Mouse (Mus musculus): ENCODE data around the gene Prr5l. TPM values are rescaled to one million over a fixed set of nuclear protein-coding genes. Genes with fewer than 3 reads are reported as not detected.

Prr5l gene
- polyA plus RNA-seq, 1 experiment from 2014 or later = 6.0 TPM

- no peaks in the 10 kb centered on the region for H3K27me3 ChIP-seq (ENCODE audit: control insufficient read depth, insufficient read depth, low read length)
- DNase-seq (ENCODE audit: low spot score) (no peak), ATAC-seq (ENCODE audit: low FRiP score) (no peak)
- peaks cover 16% of the 10 kb centered on the region; the same call in 1 of the 2 replicates for H3K4me1 ChIP-seq (replicated peaks; ENCODE audit: control insufficient read depth, insufficient read depth, low read length)
- H3K27ac ChIP-seq = no peak overlapping the region; the same call in 1 of the 2 replicates
- H3K9ac ChIP-seq = no peak overlapping the region
- H3K4me2 ChIP-seq (replicated peaks) = no peak overlapping the region
- H3K4me3 ChIP-seq (replicated peaks; ENCODE audit: low read length) = no peak overlapping the region
- WGBS = 37% methylated on average over 10 of the region's 10 CpGs
- no peaks in the 10 kb centered on the region for H3K9me3 ChIP-seq (ENCODE audit: control insufficient read depth, low read length)
- no peaks in the 10 kb centered on the region for H3K36me3 ChIP-seq (replicated peaks; ENCODE audit: control insufficient read depth, insufficient read depth)
Observed at GRCm38 (mm10) chr2:101723333-101723881, 159.4 kb downstream of the Prr5l start.

GRCm38 (mm10) chr2:101722370-101723332 is 160.2 kb downstream of the Prr5l start:
- H3K27ac ChIP-seq = peak overlapping the region; percentile 60
- ATAC-seq (ENCODE audit: low FRiP score) = peak; percentile 62
- no peak for DNase-seq (ENCODE audit: low spot score)
- peaks cover 16% of the 10 kb centered on the region; the same call in 1 of the 2 replicates for H3K4me1 ChIP-seq (replicated peaks; ENCODE audit: control insufficient read depth, insufficient read depth, low read length)
- H3K4me2 ChIP-seq (replicated peaks) = no peak overlapping the region
- whole genome bisulfite sequencing = 28% methylated on average over 8 of the region's 8 CpGs
- no peaks in the 10 kb centered on the region for H3K27me3 ChIP-seq (ENCODE audit: control insufficient read depth, insufficient read depth, low read length)
- H3K36me3 ChIP-seq (replicated peaks; ENCODE audit: control insufficient read depth, insufficient read depth) = no peaks in the 10 kb centered on the region
- no peak overlapping the region for H3K9ac ChIP-seq
- no peak overlapping the region for H3K4me3 ChIP-seq (replicated peaks; ENCODE audit: low read length)
- no peaks in the 10 kb centered on the region for H3K9me3 ChIP-seq (ENCODE audit: control insufficient read depth, low read length)

- peak overlapping the region; percentile 60; the same call in 1 of the 2 replicates for H3K27ac ChIP-seq
- no peak overlapping the region for H3K4me2 ChIP-seq (replicated peaks)
- ATAC-seq (ENCODE audit: low FRiP score) (no peak), DNase-seq (ENCODE audit: low spot score) (no peak)
- no peaks in the 10 kb centered on the region for H3K36me3 ChIP-seq (replicated peaks; ENCODE audit: control insufficient read depth, insufficient read depth)
- peaks cover 16% of the 10 kb centered on the region; the same call in 1 of the 2 replicates for H3K4me1 ChIP-seq (replicated peaks; ENCODE audit: control insufficient read depth, insufficient read depth, low read length)
- WGBS = 89% methylated on average over 4 of the region's 4 CpGs
- no peaks in the 10 kb centered on the region for H3K27me3 ChIP-seq (ENCODE audit: control insufficient read depth, insufficient read depth, low read length)
- no peak overlapping the region for H3K9ac ChIP-seq
- H3K4me3 ChIP-seq (replicated peaks; ENCODE audit: low read length) = no peak overlapping the region
- H3K9me3 ChIP-seq (ENCODE audit: control insufficient read depth, low read length) = no peaks in the 10 kb centered on the region
Observed at GRCm38 (mm10) chr2:101721835-101722234, 161.0 kb downstream of the Prr5l start.

- ATAC-seq (ENCODE audit: low FRiP score) (no peak), DNase-seq (ENCODE audit: low spot score) (no peak)
- Histone ChIP-seq H3K27ac (no peak overlapping the region), H3K9ac (no peak overlapping the region), H3K27me3 (ENCODE audit: control insufficient read depth, insufficient read depth, low read length) (no peaks in the 10 kb centered on the region), H3K9me3 (ENCODE audit: control insufficient read depth, low read length) (no peaks in the 10 kb centered on the region), H3K36me3 (replicated peaks; ENCODE audit: control insufficient read depth, insufficient read depth) (no peaks in the 10 kb centered on the region), H3K4me1 (replicated peaks; ENCODE audit: control insufficient read depth, insufficient read depth, low read length) (no peaks in the 10 kb centered on the region), H3K4me2 (replicated peaks) (no peak overlapping the region), H3K4me3 (replicated peaks; ENCODE audit: low read length) (no peak overlapping the region)
- 95% methylated on average over 13 of the region's 13 CpGs for WGBS
Observed at GRCm38 (mm10) chr2:101717162-101717561, 165.7 kb downstream of the Prr5l start.

GRCm38 (mm10) chr2:101715650-101716323 is 167.0 kb downstream of the Prr5l start:
- ATAC-seq (ENCODE audit: low FRiP score) = no peak
- DNase-seq (ENCODE audit: low spot score) = no peak
- 84% methylated on average over 8 of the region's 8 CpGs for WGBS

GRCm38 (mm10) chr2:101711608-101712007 is 171.2 kb downstream of the Prr5l start:
- no peaks in the 10 kb centered on the region for H3K4me1 ChIP-seq (replicated peaks; ENCODE audit: control insufficient read depth, insufficient read depth, low read length)

More at GRCm38 (mm10) chr2:101715650-101716323, 167.0 kb downstream of the Prr5l start:
- Histone ChIP-seq H3K4me3 (replicated peaks; ENCODE audit: low read length) (no peak overlapping the region), H3K36me3 (replicated peaks; ENCODE audit: control insufficient read depth, insufficient read depth) (no peaks in the 10 kb centered on the region), H3K9ac (no peak overlapping the region), H3K4me1 (replicated peaks; ENCODE audit: control insufficient read depth, insufficient read depth, low read length) (no peaks in the 10 kb centered on the region), H3K9me3 (ENCODE audit: control insufficient read depth, low read length) (no peaks in the 10 kb centered on the region), H3K27me3 (ENCODE audit: control insufficient read depth, insufficient read depth, low read length) (no peaks in the 10 kb centered on the region), H3K27ac (no peak overlapping the region), H3K4me2 (replicated peaks) (no peak overlapping the region)

GRCm38 (mm10) chr2:101705941-101706485 is 176.8 kb downstream of the Prr5l start:
- 45% methylated on average over 5 of the region's 5 CpGs for WGBS

More at GRCm38 (mm10) chr2:101711608-101712007, 171.2 kb downstream of the Prr5l start:
- Histone ChIP-seq H3K27me3 (ENCODE audit: control insufficient read depth, insufficient read depth, low read length) (no peaks in the 10 kb centered on the region), H3K36me3 (replicated peaks; ENCODE audit: control insufficient read depth, insufficient read depth) (no peaks in the 10 kb centered on the region), H3K9ac (no peak overlapping the region), H3K9me3 (ENCODE audit: control insufficient read depth, low read length) (no peaks in the 10 kb centered on the region), H3K4me2 (replicated peaks) (no peak overlapping the region), H3K4me3 (replicated peaks; ENCODE audit: low read length) (no peak overlapping the region), H3K27ac (no peak overlapping the region)
- 88% methylated on average over 3 of the region's 3 CpGs for WGBS
- no peak for DNase-seq (ENCODE audit: low spot score)
- ATAC-seq (ENCODE audit: low FRiP score) = no peak

GRCm38 (mm10) chr2:101699284-101699683 is 183.5 kb downstream of the Prr5l start:
- H3K27ac ChIP-seq = no peak overlapping the region
- ATAC-seq (ENCODE audit: low FRiP score) = no peak
- WGBS = 94% methylated on average over 4 of the region's 4 CpGs
- no peak overlapping the region for H3K9ac ChIP-seq
- no peak overlapping the region for H3K4me2 ChIP-seq (replicated peaks)
- no peaks in the 10 kb centered on the region for H3K4me1 ChIP-seq (replicated peaks; ENCODE audit: control insufficient read depth, insufficient read depth, low read length)
- H3K9me3 ChIP-seq (ENCODE audit: control insufficient read depth, low read length) = no peaks in the 10 kb centered on the region
- H3K27me3 ChIP-seq (ENCODE audit: control insufficient read depth, insufficient read depth, low read length) = no peaks in the 10 kb centered on the region
- no peak for DNase-seq (ENCODE audit: low spot score)
- peaks cover 37% of the 10 kb centered on the region for H3K36me3 ChIP-seq (replicated peaks; ENCODE audit: control insufficient read depth, insufficient read depth)
- H3K4me3 ChIP-seq (replicated peaks; ENCODE audit: low read length) = no peak overlapping the region

More at GRCm38 (mm10) chr2:101705941-101706485, 176.8 kb downstream of the Prr5l start:
- Histone ChIP-seq H3K9ac (no peak overlapping the region), H3K27ac (no peak overlapping the region), H3K4me3 (replicated peaks; ENCODE audit: low read length) (no peak overlapping the region), H3K4me2 (replicated peaks) (no peak overlapping the region), H3K36me3 (replicated peaks; ENCODE audit: control insufficient read depth, insufficient read depth) (no peaks in the 10 kb centered on the region), H3K27me3 (ENCODE audit: control insufficient read depth, insufficient read depth, low read length) (no peaks in the 10 kb centered on the region), H3K9me3 (ENCODE audit: control insufficient read depth, low read length) (no peaks in the 10 kb centered on the region), H3K4me1 (replicated peaks; ENCODE audit: control insufficient read depth, insufficient read depth, low read length) (no peaks in the 10 kb centered on the region)
- ATAC-seq (ENCODE audit: low FRiP score) = no peak
- peak; percentile 74 for DNase-seq (ENCODE audit: low spot score)

- H3K9ac ChIP-seq = no peak overlapping the region
- no peaks in the 10 kb centered on the region for H3K9me3 ChIP-seq (ENCODE audit: control insufficient read depth, low read length)
- no peak overlapping the region for H3K27ac ChIP-seq
- no peaks in the 10 kb centered on the region for H3K4me1 ChIP-seq (replicated peaks; ENCODE audit: control insufficient read depth, insufficient read depth, low read length)
- H3K36me3 ChIP-seq (replicated peaks; ENCODE audit: control insufficient read depth, insufficient read depth) = peaks cover 56% of the 10 kb centered on the region
- 86% methylated on average over 7 of the region's 7 CpGs for WGBS
- H3K27me3 ChIP-seq (ENCODE audit: control insufficient read depth, insufficient read depth, low read length) = no peaks in the 10 kb centered on the region
- ATAC-seq (ENCODE audit: low FRiP score) (no peak), DNase-seq (ENCODE audit: low spot score) (no peak)
- H3K4me3 ChIP-seq (replicated peaks; ENCODE audit: low read length) = no peak overlapping the region
- no peak overlapping the region for H3K4me2 ChIP-seq (replicated peaks)
Observed at GRCm38 (mm10) chr2:101695584-101695983, 187.2 kb downstream of the Prr5l start.

Data from hindbrain, embryonic 14.5 days (tissue).